In the genomic region with DNA sequence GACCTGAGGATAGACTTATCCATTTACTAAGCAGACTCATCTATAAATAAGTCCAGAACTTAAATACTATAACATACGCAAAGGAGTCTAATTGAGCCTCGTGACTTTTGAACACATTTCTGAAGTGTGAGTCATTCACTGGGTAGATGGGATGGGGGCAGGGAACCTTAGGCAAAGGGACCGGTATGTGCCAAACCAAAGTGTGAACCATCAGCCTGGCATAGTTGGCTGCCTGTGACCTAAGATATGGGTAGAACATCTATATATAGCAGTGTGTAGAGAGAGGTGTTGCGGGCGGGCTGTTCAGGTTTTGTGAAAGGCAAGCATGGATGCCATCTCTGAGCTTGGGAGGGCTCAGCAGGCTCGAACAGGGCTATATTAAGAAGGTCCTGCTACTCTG, we compare ENCODE assay signal across 20 mouse cellular contexts. TPM values are rescaled to one million over a fixed set of nuclear protein-coding genes. Genes with fewer than 3 reads are reported as not detected.
A peak's percentile ranks its signal among the peaks of the same experiment; 100 is the strongest.
DNase-seq lines count a peak whose midpoint lies in the region; ATAC-seq lines count a peak whose summit lies in the region.
"Had no signal": no experiment of that assay in that cellular context is flagged by ENCODE, and none has a peak within 500 bp of the region (broad histone marks: within the 10 kb centered on the region; RNA-seq: fewer than 3 reads in every experiment).

No protein-coding gene starts in this region.

- H3K27me3 ChIP-seq in heart, embryonic 11.5 days (ENCODE audit: control insufficient read depth, insufficient read depth, low read length), result peaks cover 11% of the 10 kb centered on the region
- H3K27me3 ChIP-seq in midbrain, embryonic 15.5 days (replicated peaks), result no peaks in the 10 kb centered on the region
- H3K27me3 ChIP-seq: lung, embryonic 15.5 days had no signal

- no peaks in the 10 kb centered on the region; the same call in 1 of the 2 replicates for H3K9me3 ChIP-seq in heart, embryonic 11.5 days (replicated peaks; ENCODE audit: control insufficient read depth, low read length)
- no peaks in the 10 kb centered on the region for H3K9me3 ChIP-seq in midbrain, embryonic 15.5 days
- H3K9me3 ChIP-seq: liver, embryonic 12.5 days; lung, embryonic 15.5 days had no signal

- no peak overlapping the region for H3K4me2 ChIP-seq in heart, embryonic 11.5 days
- H3K4me2 ChIP-seq in midbrain, embryonic 15.5 days, result no peak overlapping the region
- H3K4me2 ChIP-seq: liver, embryonic 12.5 days; lung, embryonic 15.5 days had no signal

- H3K36me3 ChIP-seq in heart, embryonic 11.5 days (ENCODE audit: control insufficient read depth, insufficient read depth, low read length), result no peaks in the 10 kb centered on the region
- no peaks in the 10 kb centered on the region for H3K36me3 ChIP-seq in midbrain, embryonic 15.5 days (replicated peaks)
- H3K36me3 ChIP-seq: liver, embryonic 12.5 days; lung, embryonic 15.5 days had no signal

- intact Hi-C loops in heart, postnatal 14 days (cut with DNase I), result no loop called here

- no peak for ATAC-seq in heart, embryonic 11.5 days (replicated peaks; ENCODE audit: insufficient number of reproducible peaks, low FRiP score, low TSS enrichment)
- ATAC-seq in midbrain, embryonic 15.5 days (replicated peaks), result no peak
- ATAC-seq: hindbrain, embryonic 16.5 days; liver, embryonic 12.5 days had no signal

- H3K9ac ChIP-seq in heart, embryonic 11.5 days (ENCODE audit: low read depth, low read length), result no peak overlapping the region
- H3K9ac ChIP-seq in midbrain, embryonic 15.5 days, result no peak overlapping the region
- H3K9ac ChIP-seq: liver, embryonic 12.5 days; lung, embryonic 15.5 days had no signal

- WGBS in heart, embryonic 11.5 days (ENCODE audit: insufficient replicate concordance), result 55% methylated on average over 6 of the region's 6 CpGs
- 88% methylated on average over 6 of the region's 6 CpGs for WGBS in midbrain, embryonic 15.5 days

- no peak overlapping the region for H3K27ac ChIP-seq in heart, embryonic 11.5 days (ENCODE audit: low read depth, low read length)
- H3K27ac ChIP-seq in midbrain, embryonic 15.5 days, result no peak overlapping the region
- H3K27ac ChIP-seq: liver, embryonic 12.5 days; lung, embryonic 15.5 days had no signal

- DNase-seq in heart, adult 18-20 months, result peak; percentile 57 to 79
- DNase-seq in 416B (ENCODE audit: low read depth), result peak; percentile 29
- peak; percentile 57 to 61 for DNase-seq in heart, adult 9 months (ENCODE audit: low spot score in 2 of 2)
- DNase-seq in heart, postnatal 14 days, result peak; percentile 17 to 35
- DNase-seq in B cell, adult 2 months, result no peak
- DNase-seq in adrenal gland, adult 8-10 months, result no peak
- DNase-seq: cerebellum, postnatal 14 days; kidney, adult 11 months; kidney, postnatal 25 days; layer of hippocampus, adult 9-11 months; right cerebral cortex, postnatal 4 days; thymus, postnatal 36 days had no signal

- no peak overlapping the region for H3K4me3 ChIP-seq in heart, embryonic 11.5 days (ENCODE audit: low read depth, low read length)
- no peak overlapping the region for H3K4me3 ChIP-seq in midbrain, embryonic 15.5 days
- H3K4me3 ChIP-seq: liver, embryonic 12.5 days; lung, embryonic 15.5 days; megakaryocyte, embryonic 14.5 days had no signal

- no peaks in the 10 kb centered on the region for H3K4me1 ChIP-seq in heart, embryonic 11.5 days (ENCODE audit: control insufficient read depth, insufficient read depth, low read length)
- no peaks in the 10 kb centered on the region for H3K4me1 ChIP-seq in midbrain, embryonic 15.5 days
- H3K4me1 ChIP-seq: liver, embryonic 12.5 days; lung, embryonic 15.5 days had no signal

RNA-seq across cellular contexts. Expression of a gene that starts 14.6 kb away (rescaled TPM):
- 1 to 10 TPM; 1.1 to 1.9 TPM for total RNA-seq in heart, adult 18-20 months (2021)
- polyA plus RNA-seq in heart, embryonic 11.5 days (2014; fragmentation: Nextera tagmentation; extraction: Ambion mirVana), result 0.34 and 0.79 TPM in 2 replicates
- 1 to 10 TPM; 1.3 to 1.9 TPM for total RNA-seq in heart, postnatal 14 days (2021)
- 5.4 TPM in 2 replicates for polyA plus RNA-seq in midbrain, embryonic 15.5 days (2015; fragmentation: Nextera tagmentation; extraction: Ambion mirVana)
- 1 to 10 TPM; 2.6 to 5.6 (median 4.0) TPM for total RNA-seq in adrenal gland, adult 8-10 months (2022)
- total RNA-seq: granulocyte monocyte progenitor cell, adult 5-6 weeks had no signal

RNA-seq across cellular contexts. Expression of a gene that starts 54.9 kb away (rescaled TPM):
- 100 to 1,000 TPM; 687 to 800 TPM for total RNA-seq in heart, adult 18-20 months (2021)
- polyA plus RNA-seq in heart, embryonic 11.5 days (2014; fragmentation: Nextera tagmentation; extraction: Ambion mirVana), result 367 and 380 TPM in 2 replicates
- total RNA-seq in heart, postnatal 14 days (2021), result 100 to 1,000 TPM; 603 TPM
- 290 and 315 TPM in 2 replicates for polyA plus RNA-seq in midbrain, embryonic 15.5 days (2015; fragmentation: Nextera tagmentation; extraction: Ambion mirVana)
- 100 to 1,000 TPM; 128 to 194 (median 170) TPM for total RNA-seq in adrenal gland, adult 8-10 months (2022)

RNA-seq across cellular contexts. Expression of a gene that starts 55.0 kb away (rescaled TPM):
- total RNA-seq in heart, adult 18-20 months (2021), result not detected
- 0.23 TPM in 1 of 2 replicates, not detected in the other for polyA plus RNA-seq in heart, embryonic 11.5 days (2014; fragmentation: Nextera tagmentation; extraction: Ambion mirVana)
- not detected for total RNA-seq in heart, postnatal 14 days (2021)
- polyA plus RNA-seq in midbrain, embryonic 15.5 days (2015; fragmentation: Nextera tagmentation; extraction: Ambion mirVana), result 2.0 and 3.7 TPM in 2 replicates
- total RNA-seq in adrenal gland, adult 8-10 months (2022), result 1 to 10 TPM in 1 of 4 experiments, under 1 TPM in 3; 0.38 to 1.2 (median 0.57) TPM
- total RNA-seq: granulocyte monocyte progenitor cell, adult 5-6 weeks had no signal
- polyA plus RNA-seq: limb, embryonic 11.5 days had no signal

Comparison
In these comparisons a context has a peak if more than half of its experiments do, and no peak if none do; other contexts are left out.
1. DNase-seq: peak in heart, adult 18-20 months (2 of 2), 416B (single experiment), heart, adult 9 months (2 of 2) and heart, postnatal 14 days (2 of 2); none in B cell, adult 2 months (0 of 2) and adrenal gland, adult 8-10 months (single experiment).